In the genomic region with DNA sequence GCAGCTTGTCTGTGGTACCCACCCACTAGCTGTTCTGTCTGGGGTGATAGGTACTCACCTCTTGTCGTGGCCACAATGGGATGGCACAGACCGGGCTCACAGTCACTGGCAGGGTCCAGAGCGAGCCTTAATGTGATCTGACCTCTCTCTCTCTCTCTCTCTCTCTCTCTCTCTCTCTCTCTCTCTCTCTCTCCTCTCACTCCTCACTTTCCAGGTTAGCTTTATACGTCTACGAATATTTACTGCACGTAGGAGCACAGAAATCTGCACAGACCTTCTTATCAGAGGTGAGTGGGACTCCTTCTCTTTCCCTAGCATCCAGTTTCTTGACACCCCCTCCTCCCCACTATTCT, we compare ENCODE assay signal across 8 mouse cellular contexts. TPM values are rescaled to one million over a fixed set of nuclear protein-coding genes. Genes with fewer than 3 reads are reported as not detected.
DNase-seq lines count a peak whose midpoint lies in the region; ATAC-seq lines count a peak whose summit lies in the region.

No protein-coding gene starts in this region.

- ATAC-seq in lung, embryonic 16.5 days (ENCODE audit: low read depth): no peak
- ATAC-seq in forebrain, embryonic 11.5 days (replicated peaks; ENCODE audit: low FRiP score): no peak
- no peak for ATAC-seq in limb, embryonic 11.5 days (ENCODE audit: insufficient number of reproducible peaks, low FRiP score, low TSS enrichment, low read depth)
- no peak for ATAC-seq in neural tube, embryonic 15.5 days (ENCODE audit: low FRiP score)

- no peaks in the 10 kb centered on the region for H3K27me3 ChIP-seq in lung, embryonic 16.5 days (ENCODE audit: control insufficient read depth, insufficient read depth, low read depth, low read length)
- H3K27me3 ChIP-seq in forebrain, embryonic 11.5 days (ENCODE audit: control insufficient read depth, insufficient read depth, low read length): no peaks in the 10 kb centered on the region
- H3K27me3 ChIP-seq in limb, embryonic 11.5 days (ENCODE audit: control insufficient read depth, insufficient read depth, low read length): no peaks in the 10 kb centered on the region
- no peaks in the 10 kb centered on the region for H3K27me3 ChIP-seq in neural tube, embryonic 15.5 days (replicated peaks)

- H3K27ac ChIP-seq in lung, embryonic 16.5 days (ENCODE audit: low read length): no peak overlapping the region
- H3K27ac ChIP-seq in forebrain, embryonic 11.5 days (ENCODE audit: low read depth, low read length): peak overlapping the region; percentile 87; the same call in 1 of the 2 replicates
- peak overlapping the region; percentile 100 for H3K27ac ChIP-seq in limb, embryonic 11.5 days (replicated peaks; ENCODE audit: low read depth, low read length)
- H3K27ac ChIP-seq in neural tube, embryonic 15.5 days (replicated peaks): peak overlapping the region; percentile 99; the same call in 1 of the 2 replicates

- no peak for DNase-seq in lung, postnatal 14 days
- DNase-seq in forebrain, embryonic 11.5 days (ENCODE audit: low spot score): no peak
- no peak for DNase-seq in limb, embryonic 11.5 days (ENCODE audit: low spot score)
- DNase-seq in layer of hippocampus, postnatal 25 days (ENCODE audit: extremely low spot score in 1 of 2, low spot score in 1 of 2): no peak
- DNase-seq in urinary bladder, postnatal 25 days (ENCODE audit: low spot score): no peak
- no peak for DNase-seq in urinary bladder, postnatal 4 days (ENCODE audit: low spot score in 2 of 2)

- H3K36me3 ChIP-seq in lung, embryonic 16.5 days (ENCODE audit: control insufficient read depth, insufficient read depth, low read length): peaks cover 15% of the 10 kb centered on the region
- H3K36me3 ChIP-seq in forebrain, embryonic 11.5 days (ENCODE audit: control insufficient read depth, insufficient read depth, low read length): peaks cover 16% of the 10 kb centered on the region
- H3K36me3 ChIP-seq in limb, embryonic 11.5 days (ENCODE audit: control insufficient read depth, insufficient read depth, low read length): peaks cover 23% of the 10 kb centered on the region
- peaks cover 25% of the 10 kb centered on the region for H3K36me3 ChIP-seq in neural tube, embryonic 15.5 days

- peak overlapping the region; percentile 73 for H3K4me2 ChIP-seq in lung, embryonic 16.5 days (ENCODE audit: low read depth, low read length)
- peak overlapping the region; percentile 99 for H3K4me2 ChIP-seq in forebrain, embryonic 11.5 days (ENCODE audit: low read depth, low read length, severe bottlenecking)
- peak overlapping the region; percentile 96 for H3K4me2 ChIP-seq in limb, embryonic 11.5 days (ENCODE audit: low read depth, severe bottlenecking)
- H3K4me2 ChIP-seq in neural tube, embryonic 15.5 days: peak overlapping the region; percentile 84

- peaks cover 43% of the 10 kb centered on the region for H3K4me1 ChIP-seq in lung, embryonic 16.5 days (replicated peaks; ENCODE audit: control insufficient read depth, insufficient read depth, low read length)
- peaks cover 40% of the 10 kb centered on the region for H3K4me1 ChIP-seq in forebrain, embryonic 11.5 days (replicated peaks; ENCODE audit: control insufficient read depth, insufficient read depth, low read length)
- peaks cover 43% of the 10 kb centered on the region for H3K4me1 ChIP-seq in limb, embryonic 11.5 days (ENCODE audit: control insufficient read depth, insufficient read depth, low read length)
- H3K4me1 ChIP-seq in neural tube, embryonic 15.5 days: peaks cover 70% of the 10 kb centered on the region

- 8% methylated on average over 6 of the region's 6 CpGs for WGBS in lung, embryonic 16.5 days
- WGBS in forebrain, embryonic 11.5 days: 2% methylated on average over 6 of the region's 6 CpGs
- WGBS in limb, embryonic 11.5 days: 0% methylated on average over 6 of the region's 6 CpGs
- under 1% methylated on average over 6 of the region's 6 CpGs for WGBS in neural tube, embryonic 15.5 days

- no peaks in the 10 kb centered on the region for H3K9me3 ChIP-seq in lung, embryonic 16.5 days (ENCODE audit: control insufficient read depth, low read length)
- H3K9me3 ChIP-seq in forebrain, embryonic 11.5 days (ENCODE audit: control insufficient read depth, low read length): no peaks in the 10 kb centered on the region
- no peaks in the 10 kb centered on the region for H3K9me3 ChIP-seq in limb, embryonic 11.5 days (ENCODE audit: control insufficient read depth, low read length)
- H3K9me3 ChIP-seq in neural tube, embryonic 15.5 days (replicated peaks): no peaks in the 10 kb centered on the region

- H3K4me3 ChIP-seq in lung, embryonic 16.5 days (ENCODE audit: low read length): peak overlapping the region; percentile 80
- peak overlapping the region; percentile 100 for H3K4me3 ChIP-seq in forebrain, embryonic 11.5 days (ENCODE audit: low read depth, low read length)
- peak overlapping the region; percentile 100 for H3K4me3 ChIP-seq in limb, embryonic 11.5 days (ENCODE audit: low read depth, low read length)
- H3K4me3 ChIP-seq in neural tube, embryonic 15.5 days (replicated peaks): peak overlapping the region; percentile 100

- peak overlapping the region; percentile 95 for H3K9ac ChIP-seq in lung, embryonic 16.5 days (ENCODE audit: low read length)
- H3K9ac ChIP-seq in forebrain, embryonic 11.5 days (ENCODE audit: low read length): peak overlapping the region; percentile 95
- H3K9ac ChIP-seq in limb, embryonic 11.5 days (ENCODE audit: low read length): peak overlapping the region; percentile 100
- peak overlapping the region; percentile 96 for H3K9ac ChIP-seq in neural tube, embryonic 15.5 days (replicated peaks)

RNA-seq across cellular contexts. Expression of a gene that starts 2.2 kb away (rescaled TPM):
- 49.5 and 61.7 TPM in 2 replicates for polyA plus RNA-seq in lung, embryonic 16.5 days (2015; fragmentation: Nextera tagmentation; extraction: Ambion mirVana)
- 135 and 138 TPM in 2 replicates for polyA plus RNA-seq in forebrain, embryonic 11.5 days (2014; fragmentation: Nextera tagmentation; extraction: Ambion mirVana)
- polyA plus RNA-seq in limb, embryonic 11.5 days (2014; fragmentation: Nextera tagmentation; extraction: Ambion mirVana): 179 and 186 TPM in 2 replicates
- polyA plus RNA-seq in neural tube, embryonic 15.5 days (2015; fragmentation: Nextera tagmentation; extraction: Ambion mirVana): 118 and 130 TPM in 2 replicates
- total RNA-seq in layer of hippocampus, postnatal 25 days (2021): 100 to 1,000 TPM; 147 to 150 TPM
